Comparison of ENCODE assay signal across 8 mouse cellular contexts in genomic region chrX:136203257-136203656, GRCm38 (mm10). TPM values are rescaled to one million over a fixed set of nuclear protein-coding genes. Genes with fewer than 3 reads are reported as not detected.
A peak's percentile ranks its signal among the peaks of the same experiment; 100 is the strongest.
DNase-seq lines count a peak whose midpoint lies in the region; ATAC-seq and TF ChIP-seq lines count a peak whose summit lies in the region.
"Had no signal": no experiment of that assay in that cellular context is flagged by ENCODE, and none has a peak within 500 bp of the region (broad histone marks: within the 10 kb centered on the region; RNA-seq: fewer than 3 reads in every experiment).

No protein-coding gene starts in this region.

- no peaks in the 10 kb centered on the region for H3K9me3 ChIP-seq in lung, postnatal 0 days (ENCODE audit: low read length)
- no peaks in the 10 kb centered on the region for H3K9me3 ChIP-seq in forebrain, embryonic 14.5 days (replicated peaks; ENCODE audit: control insufficient read depth, low read length)
- no peaks in the 10 kb centered on the region for H3K9me3 ChIP-seq in limb, embryonic 14.5 days (ENCODE audit: control insufficient read depth, low read length)
- no peaks in the 10 kb centered on the region for H3K9me3 ChIP-seq in stomach, embryonic 15.5 days

- H3K9ac ChIP-seq in lung, postnatal 0 days (replicated peaks; ENCODE audit: low read depth), result no peak overlapping the region
- peak overlapping the region; percentile 58 for H3K9ac ChIP-seq in forebrain, embryonic 14.5 days (ENCODE audit: low read length)
- peak overlapping the region; percentile 49 for H3K9ac ChIP-seq in limb, embryonic 14.5 days (ENCODE audit: low read depth, low read length, severe bottlenecking)
- H3K9ac ChIP-seq in stomach, embryonic 15.5 days, result no peak overlapping the region

- 20% methylated on average over 6 of the region's 7 CpGs for WGBS in lung, postnatal 0 days
- 39% methylated on average over 7 of the region's 7 CpGs for WGBS in forebrain, embryonic 14.5 days
- WGBS in limb, embryonic 14.5 days, result 21% methylated on average over 7 of the region's 7 CpGs
- 21% methylated on average over 7 of the region's 7 CpGs for WGBS in stomach, embryonic 15.5 days

- TF ChIP-seq CTCF in lung, postnatal 0 days (IDR thresholded peaks at IDR 0.05), result no peak

- TF ChIP-seq EP300 in lung, postnatal 0 days (IDR thresholded peaks at IDR 0.05), result no peak

- no peak for TF ChIP-seq POLR2A in limb, embryonic 14.5 days (IDR thresholded peaks at IDR 0.05; ENCODE audit: borderline replicate concordance, extremely low read depth, insufficient read depth, insufficient read length)

- no peaks in the 10 kb centered on the region for H3K36me3 ChIP-seq in lung, postnatal 0 days (ENCODE audit: insufficient read depth, low read length)
- H3K36me3 ChIP-seq in forebrain, embryonic 14.5 days (ENCODE audit: control insufficient read depth, insufficient read depth, low read length), result no peaks in the 10 kb centered on the region
- no peaks in the 10 kb centered on the region for H3K36me3 ChIP-seq in limb, embryonic 14.5 days (ENCODE audit: control insufficient read depth, insufficient read depth, low read length)
- H3K36me3 ChIP-seq in stomach, embryonic 15.5 days, result no peaks in the 10 kb centered on the region

- no peaks in the 10 kb centered on the region for H3K4me1 ChIP-seq in lung, postnatal 0 days (ENCODE audit: insufficient read depth, low read depth, low read length)
- no peaks in the 10 kb centered on the region for H3K4me1 ChIP-seq in forebrain, embryonic 14.5 days (ENCODE audit: control insufficient read depth, insufficient read depth, low read length)
- no peaks in the 10 kb centered on the region for H3K4me1 ChIP-seq in limb, embryonic 14.5 days (ENCODE audit: control insufficient read depth, insufficient read depth, low read length)
- no peaks in the 10 kb centered on the region for H3K4me1 ChIP-seq in stomach, embryonic 15.5 days

- H3K27ac ChIP-seq in lung, postnatal 0 days (ENCODE audit: low read length), result no peak overlapping the region
- H3K27ac ChIP-seq in forebrain, embryonic 14.5 days (ENCODE audit: low read depth, low read length), result no peak overlapping the region
- H3K27ac ChIP-seq in limb, embryonic 14.5 days (replicated peaks; ENCODE audit: low read depth, low read length), result no peak overlapping the region
- no peak overlapping the region for H3K27ac ChIP-seq in stomach, embryonic 15.5 days

- peak overlapping the region; percentile 46 for H3K4me2 ChIP-seq in lung, postnatal 0 days (replicated peaks; ENCODE audit: low read depth, low read length)
- peak overlapping the region; percentile 51 for H3K4me2 ChIP-seq in forebrain, embryonic 14.5 days (ENCODE audit: low read length)
- H3K4me2 ChIP-seq in limb, embryonic 14.5 days (replicated peaks; ENCODE audit: low read depth, low read length, severe bottlenecking), result peak overlapping the region; percentile 51
- peak overlapping the region; percentile 58 for H3K4me2 ChIP-seq in stomach, embryonic 15.5 days

- no peak for ATAC-seq in lung, postnatal 0 days
- ATAC-seq in forebrain, embryonic 14.5 days, result peak; percentile 59
- ATAC-seq in limb, embryonic 14.5 days (ENCODE audit: low FRiP score, low read depth), result peak; percentile 50; the same call in 1 of the 2 replicates
- ATAC-seq in stomach, embryonic 15.5 days (ENCODE audit: insufficient read depth, low FRiP score, low read depth), result 0 out of 2 replicates have a peak, but pooled peaks have one; percentile 22

- H3K27me3 ChIP-seq in lung, postnatal 0 days (replicated peaks; ENCODE audit: insufficient read depth, low read length), result no peaks in the 10 kb centered on the region
- no peaks in the 10 kb centered on the region for H3K27me3 ChIP-seq in forebrain, embryonic 14.5 days (replicated peaks; ENCODE audit: control insufficient read depth, insufficient read depth, low read length)
- H3K27me3 ChIP-seq in limb, embryonic 14.5 days (ENCODE audit: control insufficient read depth, insufficient read depth, low read length), result no peaks in the 10 kb centered on the region
- H3K27me3 ChIP-seq in stomach, embryonic 15.5 days (replicated peaks), result no peaks in the 10 kb centered on the region

- no peak for DNase-seq in lung, postnatal 0 days (ENCODE audit: low spot score)
- no peak for DNase-seq in lung, adult 18-20 months
- DNase-seq in forebrain, embryonic 14.5 days (ENCODE audit: low spot score), result no peak
- no peak for DNase-seq in limb, embryonic 14.5 days (ENCODE audit: low spot score)
- DNase-seq in spleen, postnatal 14 days (ENCODE audit: low spot score in 2 of 2), result no peak
- no peak for DNase-seq in left cerebral cortex, adult 8-10 months (ENCODE audit: low spot score in 2 of 2)
- DNase-seq: adrenal gland, adult 8-10 months had no signal

- H3K4me3 ChIP-seq in lung, postnatal 0 days (ENCODE audit: low read depth, low read length), result peak overlapping the region; percentile 14; the same call in 1 of the 2 replicates
- H3K4me3 ChIP-seq in forebrain, embryonic 14.5 days (ENCODE audit: low read depth, low read length), result peak overlapping the region; percentile 38
- peak overlapping the region; percentile 40 for H3K4me3 ChIP-seq in limb, embryonic 14.5 days (replicated peaks; ENCODE audit: low read length)
- peak overlapping the region; percentile 41 for H3K4me3 ChIP-seq in stomach, embryonic 15.5 days (replicated peaks)

RNA-seq across cellular contexts. Expression of gene Tceal5, which starts 0.4 kb away (rescaled TPM):
- 0.97 and 1.1 TPM in 2 replicates for polyA plus RNA-seq in lung, postnatal 0 days (2015; fragmentation: Nextera tagmentation; extraction: Ambion mirVana)
- polyA plus RNA-seq in forebrain, embryonic 14.5 days (2014; fragmentation: Nextera tagmentation; extraction: Ambion mirVana), result 7.2 and 8.1 TPM in 2 replicates
- 10.2 and 25.8 TPM in 2 replicates for polyA plus RNA-seq in limb, embryonic 14.5 days (2012; rRNA removed)
- 4.7 and 5.6 TPM in 2 replicates for polyA plus RNA-seq in limb, embryonic 14.5 days (2014; fragmentation: Nextera tagmentation; extraction: Ambion mirVana)
- 5.4 and 5.8 TPM in 2 replicates for polyA plus RNA-seq in stomach, embryonic 15.5 days (2015; fragmentation: Nextera tagmentation; extraction: Ambion mirVana)
- total RNA-seq in left cerebral cortex, adult 8-10 months (2022), result 100 to 1,000 TPM in 3 of 4 experiments, 10 to 100 TPM in 1; 80.8 to 132 (median 117) TPM

RNA-seq across cellular contexts. Expression of gene Tceal7, which starts 11.3 kb away (rescaled TPM):
- polyA plus RNA-seq in lung, postnatal 0 days (2015; fragmentation: Nextera tagmentation; extraction: Ambion mirVana), result 0.17 and 0.43 TPM in 2 replicates
- 1.9 and 2.2 TPM in 2 replicates for polyA plus RNA-seq in forebrain, embryonic 14.5 days (2014; fragmentation: Nextera tagmentation; extraction: Ambion mirVana)
- 56.8 and 88.7 TPM in 2 replicates for polyA plus RNA-seq in limb, embryonic 14.5 days (2012; rRNA removed)
- 74.4 and 121 TPM in 2 replicates for polyA plus RNA-seq in limb, embryonic 14.5 days (2014; fragmentation: Nextera tagmentation; extraction: Ambion mirVana)
- polyA plus RNA-seq in stomach, embryonic 15.5 days (2015; fragmentation: Nextera tagmentation; extraction: Ambion mirVana), result 1.5 and 5.1 TPM in 2 replicates
- 1 to 10 TPM; 1.6 to 2.9 (median 2.2) TPM for total RNA-seq in left cerebral cortex, adult 8-10 months (2022)
- total RNA-seq: adrenal gland, adult 8-10 months had no signal

RNA-seq across cellular contexts. Expression of gene Bex1, which starts 12.1 kb away (rescaled TPM):
- 16.7 and 17.1 TPM in 2 replicates for polyA plus RNA-seq in lung, postnatal 0 days (2015; fragmentation: Nextera tagmentation; extraction: Ambion mirVana)
- polyA plus RNA-seq in forebrain, embryonic 14.5 days (2014; fragmentation: Nextera tagmentation; extraction: Ambion mirVana), result 172 and 180 TPM in 2 replicates
- polyA plus RNA-seq in limb, embryonic 14.5 days (2012; rRNA removed), result 68.3 and 112 TPM in 2 replicates
- polyA plus RNA-seq in limb, embryonic 14.5 days (2014; fragmentation: Nextera tagmentation; extraction: Ambion mirVana), result 83.7 and 92.3 TPM in 2 replicates
- polyA plus RNA-seq in stomach, embryonic 15.5 days (2015; fragmentation: Nextera tagmentation; extraction: Ambion mirVana), result 106 and 124 TPM in 2 replicates
- total RNA-seq in left cerebral cortex, adult 8-10 months (2022), result 100 to 1,000 TPM in 2 of 4 experiments, 10 to 100 TPM in 2; 96.6 to 118 (median 102) TPM

RNA-seq across cellular contexts. Expression of gene Tceal8, which starts 31.1 kb away (rescaled TPM):
- polyA plus RNA-seq in lung, postnatal 0 days (2015; fragmentation: Nextera tagmentation; extraction: Ambion mirVana), result 134 and 185 TPM in 2 replicates
- 136 and 143 TPM in 2 replicates for polyA plus RNA-seq in forebrain, embryonic 14.5 days (2014; fragmentation: Nextera tagmentation; extraction: Ambion mirVana)
- polyA plus RNA-seq in limb, embryonic 14.5 days (2012; rRNA removed), result 110 and 148 TPM in 2 replicates
- 203 and 216 TPM in 2 replicates for polyA plus RNA-seq in limb, embryonic 14.5 days (2014; fragmentation: Nextera tagmentation; extraction: Ambion mirVana)
- 188 and 195 TPM in 2 replicates for polyA plus RNA-seq in stomach, embryonic 15.5 days (2015; fragmentation: Nextera tagmentation; extraction: Ambion mirVana)
- total RNA-seq in left cerebral cortex, adult 8-10 months (2022), result 10 to 100 TPM; 32.4 to 42.8 (median 35.4) TPM

RNA-seq across cellular contexts. Expression of gene Tceal9, which starts 41.6 kb away (rescaled TPM):
- polyA plus RNA-seq in lung, postnatal 0 days (2015; fragmentation: Nextera tagmentation; extraction: Ambion mirVana), result 721 and 732 TPM in 2 replicates
- polyA plus RNA-seq in forebrain, embryonic 14.5 days (2014; fragmentation: Nextera tagmentation; extraction: Ambion mirVana), result 368 and 379 TPM in 2 replicates
- polyA plus RNA-seq in limb, embryonic 14.5 days (2012; rRNA removed), result 336 and 383 TPM in 2 replicates
- polyA plus RNA-seq in limb, embryonic 14.5 days (2014; fragmentation: Nextera tagmentation; extraction: Ambion mirVana), result 626 and 632 TPM in 2 replicates
- polyA plus RNA-seq in stomach, embryonic 15.5 days (2015; fragmentation: Nextera tagmentation; extraction: Ambion mirVana), result 589 and 647 TPM in 2 replicates
- total RNA-seq in left cerebral cortex, adult 8-10 months (2022), result 100 to 1,000 TPM; 118 to 122 (median 119) TPM

Comparison
In these comparisons a context has a peak if more than half of its experiments do, and no peak if none do; other contexts are left out.
1. H3K9ac ChIP-seq: peak in forebrain, embryonic 14.5 days (single experiment) and limb, embryonic 14.5 days (single experiment); none in lung, postnatal 0 days (single experiment) and stomach, embryonic 15.5 days (single experiment).
2. Peak in every context shown above with its lines, with median percentiles within 50 percentile points of each other: H3K4me2 ChIP-seq and H3K4me3 ChIP-seq.